Mouse (Mus musculus): ENCODE data around the gene Gm8138. TPM values are rescaled to one million over a fixed set of nuclear protein-coding genes. Genes with fewer than 3 reads are reported as not detected.
"Not testable (repeated sequence)": the region's sequence is repeated elsewhere in the genome, so short reads cannot be mapped to it uniquely, and the experiment has no call there.

Gene Gm8138
- not detected in 2 replicates for polyA plus RNA-seq (2014; fragmentation: Nextera tagmentation; extraction: Ambion mirVana)

- not testable (repeated sequence) for DNase-seq (ENCODE audit: low spot score)
Measured at GRCm38 (mm10) chr14:43416250-43416649, at the start of gene Gm8138. Gene Gm8138, minus strand, starts transcription at chr14:43416350.

GRCm38 (mm10) chr14:43361713-43362112 is 54.4 kb downstream of the Gm8138 start:
- not testable (repeated sequence) for H3K9ac ChIP-seq (ENCODE audit: low read length); H3K9me3 ChIP-seq (ENCODE audit: control insufficient read depth, low read length); H3K36me3 ChIP-seq (ENCODE audit: control insufficient read depth, insufficient read depth, low read length); ATAC-seq (replicated peaks; ENCODE audit: low FRiP score, low TSS enrichment, low read depth); H3K4me2 ChIP-seq (ENCODE audit: low read length); H3K27ac ChIP-seq (ENCODE audit: low read depth); H3K4me1 ChIP-seq (replicated peaks; ENCODE audit: control insufficient read depth, insufficient read depth, low read length); H3K4me3 ChIP-seq (ENCODE audit: low read depth, low read length); DNase-seq (ENCODE audit: low spot score); H3K27me3 ChIP-seq (replicated peaks; ENCODE audit: control insufficient read depth, insufficient read depth, low read length)
- 84% methylated on average over 11 of the region's 11 CpGs for WGBS

More at GRCm38 (mm10) chr14:43416250-43416649, at the start of gene Gm8138:
- WGBS: no CpG with 5 or more reads among the region's 3 CpGs
- H3K4me3 ChIP-seq (ENCODE audit: low read depth, low read length); H3K4me1 ChIP-seq (replicated peaks; ENCODE audit: control insufficient read depth, insufficient read depth, low read length); H3K9ac ChIP-seq (ENCODE audit: low read length); H3K36me3 ChIP-seq (ENCODE audit: control insufficient read depth, insufficient read depth, low read length); ATAC-seq (replicated peaks; ENCODE audit: low FRiP score, low TSS enrichment, low read depth); H3K4me2 ChIP-seq (ENCODE audit: low read length); H3K27me3 ChIP-seq (replicated peaks; ENCODE audit: control insufficient read depth, insufficient read depth, low read length); H3K9me3 ChIP-seq (ENCODE audit: control insufficient read depth, low read length); H3K27ac ChIP-seq (ENCODE audit: low read depth): not testable (repeated sequence)

Other genes starting within 250 kb of the Gm8138 start
- gene Gm7233, start 236.5 kb downstream of the Gm8138 start, polyA plus RNA-seq (2014; fragmentation: Nextera tagmentation; extraction: Ambion mirVana): not detected in 2 replicates
- not detected in 2 replicates for gene Gm8122, start 181.0 kb downstream of the Gm8138 start, polyA plus RNA-seq (2014; fragmentation: Nextera tagmentation; extraction: Ambion mirVana)
- not detected in 2 replicates for gene Gm8126, start 157.7 kb downstream of the Gm8138 start, polyA plus RNA-seq (2014; fragmentation: Nextera tagmentation; extraction: Ambion mirVana)
- not detected in 2 replicates for gene Gm9732, start 141.3 kb downstream of the Gm8138 start, polyA plus RNA-seq (2014; fragmentation: Nextera tagmentation; extraction: Ambion mirVana)
- not detected in 2 replicates for gene Gm8127, start 122.5 kb downstream of the Gm8138 start, polyA plus RNA-seq (2014; fragmentation: Nextera tagmentation; extraction: Ambion mirVana)
- not detected in 2 replicates for gene 1700001F09Rik, start 68.5 kb downstream of the Gm8138 start, polyA plus RNA-seq (2014; fragmentation: Nextera tagmentation; extraction: Ambion mirVana)
- not detected in 2 replicates for gene Gm5799, start 127.2 kb upstream of the Gm8138 start, polyA plus RNA-seq (2014; fragmentation: Nextera tagmentation; extraction: Ambion mirVana)
- gene Gm17654, start 162.8 kb upstream of the Gm8138 start, polyA plus RNA-seq (2014; fragmentation: Nextera tagmentation; extraction: Ambion mirVana): not detected in 2 replicates
- not detected in 2 replicates for gene Gm10375, start 191.7 kb upstream of the Gm8138 start, polyA plus RNA-seq (2014; fragmentation: Nextera tagmentation; extraction: Ambion mirVana)